Mouse (Mus musculus): Measurements from ENCODE around the gene Gpr108. TPM values are rescaled to one million over a fixed set of nuclear protein-coding genes. Genes with fewer than 3 reads are reported as not detected.

Gpr108 gene
- polyA plus RNA-seq, 1 experiment from 2014 or later, result 20.1 TPM

DNA sequence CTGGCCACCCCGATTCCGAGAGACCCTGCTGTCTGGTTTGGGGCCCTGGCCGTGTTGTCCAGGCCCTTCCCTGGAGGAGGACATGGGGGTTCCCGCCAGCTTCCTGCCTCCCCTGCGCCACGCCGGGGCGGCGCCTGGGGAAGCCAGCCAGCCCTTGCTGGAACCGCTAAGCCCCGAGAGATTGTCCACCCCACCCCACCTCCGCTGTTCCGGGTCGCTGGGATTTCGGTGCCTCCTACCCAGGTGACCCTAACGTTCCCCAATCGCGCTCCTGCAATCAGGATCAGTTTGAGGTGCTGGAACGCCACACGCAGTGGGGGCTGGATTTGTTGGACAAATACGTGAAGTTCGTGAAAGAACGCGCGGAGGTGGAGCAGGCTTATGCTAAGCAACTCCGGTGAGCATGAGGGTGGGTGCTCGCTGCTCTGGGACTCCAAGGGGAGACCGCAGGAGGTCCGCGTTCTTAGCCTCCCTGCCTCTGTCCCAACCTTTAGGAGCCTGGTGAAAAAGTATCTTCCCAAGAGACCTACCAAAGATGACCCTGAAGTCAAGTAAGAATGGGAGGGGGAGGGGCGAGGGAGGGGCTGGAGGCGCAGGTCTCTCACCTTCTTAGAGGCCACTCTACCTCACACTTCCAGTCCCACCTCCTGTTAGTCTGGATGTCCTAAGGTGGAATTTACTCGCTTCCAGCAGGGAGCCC is 2.4 kb upstream of the Gpr108 start:
- H3K4me3 ChIP-seq (replicated peaks), result peak overlapping the region; percentile 62
- WGBS, result 3% methylated on average over 33 of the region's 33 CpGs
- peak overlapping the region; percentile 70 for H3K9ac ChIP-seq
- H3K4me2 ChIP-seq, result peak overlapping the region; percentile 85
- no peak for ATAC-seq (ENCODE audit: low FRiP score)
- no peaks in the 10 kb centered on the region for H3K9me3 ChIP-seq
- H3K4me1 ChIP-seq, result peaks cover 36% of the 10 kb centered on the region
- H3K27ac ChIP-seq, result no peak overlapping the region
- H3K36me3 ChIP-seq (replicated peaks), result peaks cover 24% of the 10 kb centered on the region
- H3K27me3 ChIP-seq, result no peaks in the 10 kb centered on the region

- WGBS, result under 1% methylated on average over 49 of the region's 52 CpGs
- Histone ChIP-seq H3K4me2 (peak within 1 kb of the TSS; percentile 85), H3K36me3 (replicated peaks) (peaks cover 20% of the 10 kb centered on the region), H3K27ac (peak within 1 kb of the TSS; percentile 89), H3K27me3 (no peaks in the 10 kb centered on the region), H3K9ac (peak within 1 kb of the TSS; percentile 70), H3K4me1 (peaks cover 36% of the 10 kb centered on the region), H3K4me3 (replicated peaks) (peak within 1 kb of the TSS; percentile 62), H3K9me3 (no peaks in the 10 kb centered on the region)
- peak; percentile 55 for ATAC-seq (ENCODE audit: low FRiP score)
These were observed 1.2 kb upstream of the Gpr108 start, which contains the start of gene Trip10 for GRCm38 (mm10) chr17:57249186-57250181. Trip10 (plus strand) TSS chr17:57249455.

DNA sequence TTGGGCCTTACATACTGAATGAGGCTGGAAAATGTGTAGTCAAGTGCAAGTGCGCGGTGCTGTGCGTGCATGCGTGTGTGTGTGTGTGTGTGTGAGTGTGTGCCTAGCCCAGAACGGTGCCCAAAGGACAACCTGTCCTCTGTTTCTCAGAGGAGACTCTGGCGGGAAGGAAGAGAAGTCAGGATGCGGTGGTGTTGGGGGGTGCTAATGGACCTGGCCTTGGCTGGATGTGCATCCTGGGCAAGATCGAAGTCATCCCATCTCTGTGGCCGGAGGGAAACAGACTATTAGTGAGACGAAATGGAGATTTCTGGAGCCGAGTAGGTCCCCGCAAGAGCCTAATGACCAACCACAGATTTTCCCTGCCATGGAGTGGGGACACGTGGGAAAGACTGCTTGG is 525 bp upstream of the Gpr108 start:
- WGBS, result 8% methylated on average over 13 of the region's 13 CpGs
- peak overlapping the region; percentile 56 for H3K9ac ChIP-seq
- peaks cover 36% of the 10 kb centered on the region for H3K4me1 ChIP-seq
- H3K4me3 ChIP-seq (replicated peaks), result peak overlapping the region; percentile 62
- no peaks in the 10 kb centered on the region for H3K9me3 ChIP-seq
- no peaks in the 10 kb centered on the region for H3K27me3 ChIP-seq
- no peak for ATAC-seq (ENCODE audit: low FRiP score)
- peaks cover 19% of the 10 kb centered on the region for H3K36me3 ChIP-seq (replicated peaks)
- H3K4me2 ChIP-seq, result peak overlapping the region; percentile 85
- peak overlapping the region; percentile 89 for H3K27ac ChIP-seq

GRCm38 (mm10) chr17:57247393-57248200 is 649 bp downstream of the Gpr108 start:
- peak overlapping the region; percentile 72 for H3K9ac ChIP-seq
- peak overlapping the region; percentile 85 for H3K4me2 ChIP-seq
- peaks cover 21% of the 10 kb centered on the region for H3K36me3 ChIP-seq (replicated peaks)
- no peaks in the 10 kb centered on the region for H3K9me3 ChIP-seq
- ATAC-seq (ENCODE audit: low FRiP score), result peak; percentile 93
- H3K4me3 ChIP-seq (replicated peaks), result peak overlapping the region; percentile 64
- H3K27me3 ChIP-seq, result no peaks in the 10 kb centered on the region
- WGBS, result under 1% methylated on average over 46 of the region's 46 CpGs
- peaks cover 36% of the 10 kb centered on the region for H3K4me1 ChIP-seq
- peak overlapping the region; percentile 95 for H3K27ac ChIP-seq

DNA sequence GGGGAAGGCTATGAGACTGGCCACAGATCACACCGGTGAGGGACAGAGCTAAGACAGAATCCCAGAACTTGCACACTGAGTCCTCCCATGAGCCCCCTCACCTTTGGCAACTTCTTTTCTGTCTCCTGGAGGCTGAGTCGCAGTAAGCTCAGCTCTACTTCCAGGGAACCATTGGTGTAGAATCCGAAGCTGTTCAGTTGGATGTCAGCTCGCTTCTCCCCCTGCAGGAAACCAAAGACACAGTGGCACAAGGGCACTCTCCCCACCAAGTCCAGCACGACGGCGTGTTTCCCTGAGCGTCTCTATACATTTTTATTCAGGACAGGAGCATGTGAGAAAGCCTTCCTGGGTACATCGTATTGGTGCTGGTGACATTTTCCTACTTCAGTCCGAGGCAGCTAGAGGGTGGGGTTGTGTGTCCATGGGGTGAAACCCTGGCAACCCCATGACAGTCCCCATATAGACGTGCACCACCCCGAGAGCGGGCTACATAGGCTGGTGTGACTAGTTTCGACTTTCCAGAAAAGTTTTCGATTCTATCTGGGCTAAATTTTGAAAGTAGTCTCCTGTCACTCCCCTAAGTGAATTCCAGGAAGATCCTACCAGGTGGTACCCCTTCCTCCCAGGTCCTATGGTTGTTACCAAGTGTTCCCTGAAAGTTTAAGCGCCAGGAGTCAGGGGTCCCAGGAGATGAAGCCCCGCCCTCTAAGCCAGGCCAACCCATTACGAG is 1.4 kb downstream of the Gpr108 start:
- ATAC-seq (ENCODE audit: low FRiP score), result peak; percentile 0; the same call in 1 of the 2 replicates
- Histone ChIP-seq H3K9me3 (no peaks in the 10 kb centered on the region), H3K9ac (peak overlapping the region; percentile 72), H3K27ac (peak overlapping the region; percentile 95), H3K4me3 (replicated peaks) (peak overlapping the region; percentile 64), H3K4me2 (peak overlapping the region; percentile 65), H3K27me3 (no peaks in the 10 kb centered on the region), H3K4me1 (peaks cover 36% of the 10 kb centered on the region), H3K36me3 (replicated peaks) (peaks cover 29% of the 10 kb centered on the region)
- WGBS, result 6% methylated on average over 18 of the region's 18 CpGs

- Histone ChIP-seq H3K4me1 (peaks cover 29% of the 10 kb centered on the region), H3K27ac (no peak overlapping the region), H3K36me3 (replicated peaks) (peaks cover 34% of the 10 kb centered on the region), H3K9me3 (no peaks in the 10 kb centered on the region), H3K9ac (no peak overlapping the region), H3K4me2 (no peak overlapping the region), H3K27me3 (no peaks in the 10 kb centered on the region), H3K4me3 (replicated peaks) (no peak overlapping the region)
- no peak for ATAC-seq (ENCODE audit: low FRiP score)
- 93% methylated on average over 10 of the region's 10 CpGs for WGBS
These were observed 2.8 kb downstream of the Gpr108 start for GRCm38 (mm10) chr17:57245311-57245929.

DNA sequence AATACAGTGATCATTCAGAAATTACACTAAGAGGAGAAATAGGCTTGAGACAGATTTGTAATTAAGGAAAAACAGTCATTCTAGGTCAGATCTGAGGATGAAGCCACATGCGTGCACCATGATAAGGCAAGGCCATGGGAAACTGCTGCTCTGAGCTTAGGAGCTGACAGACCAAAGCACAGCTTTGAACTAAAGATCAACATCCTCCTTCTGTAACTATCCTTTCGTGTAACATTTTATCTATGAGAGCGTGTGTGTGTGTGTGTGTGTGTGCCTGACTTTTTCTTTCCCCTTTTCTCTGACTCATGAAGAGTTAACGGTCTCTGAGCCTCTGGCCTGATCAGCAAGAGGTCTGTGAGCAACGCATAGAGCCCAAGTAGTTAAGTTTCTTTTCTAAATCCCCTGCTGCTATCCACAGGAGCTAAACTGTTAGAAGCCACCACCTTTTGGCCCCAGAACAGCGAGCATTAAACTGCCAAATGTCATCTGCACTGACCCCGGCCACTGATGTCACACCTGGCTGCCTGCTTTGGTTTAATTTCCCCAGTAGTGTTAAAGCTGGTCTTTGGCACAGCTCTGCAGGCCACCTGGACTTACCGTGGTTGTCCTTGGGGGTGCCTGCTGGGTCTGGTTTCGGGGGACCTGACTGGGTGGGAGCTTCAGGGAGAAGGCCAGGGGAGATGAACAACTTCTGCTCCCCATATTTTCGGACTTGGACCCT is 4.4 kb downstream of the Gpr108 start:
- Histone ChIP-seq H3K4me1 (peaks cover 18% of the 10 kb centered on the region), H3K4me2 (no peak overlapping the region), H3K27ac (no peak overlapping the region), H3K4me3 (replicated peaks) (no peak overlapping the region), H3K9me3 (no peaks in the 10 kb centered on the region), H3K9ac (0 out of 2 replicates have a peak overlapping the region, but pooled peaks have one; percentile 17), H3K27me3 (no peaks in the 10 kb centered on the region), H3K36me3 (replicated peaks) (peaks cover 34% of the 10 kb centered on the region)
- 82% methylated on average over 10 of the region's 10 CpGs for WGBS
- no peak for ATAC-seq (ENCODE audit: low FRiP score)

DNA sequence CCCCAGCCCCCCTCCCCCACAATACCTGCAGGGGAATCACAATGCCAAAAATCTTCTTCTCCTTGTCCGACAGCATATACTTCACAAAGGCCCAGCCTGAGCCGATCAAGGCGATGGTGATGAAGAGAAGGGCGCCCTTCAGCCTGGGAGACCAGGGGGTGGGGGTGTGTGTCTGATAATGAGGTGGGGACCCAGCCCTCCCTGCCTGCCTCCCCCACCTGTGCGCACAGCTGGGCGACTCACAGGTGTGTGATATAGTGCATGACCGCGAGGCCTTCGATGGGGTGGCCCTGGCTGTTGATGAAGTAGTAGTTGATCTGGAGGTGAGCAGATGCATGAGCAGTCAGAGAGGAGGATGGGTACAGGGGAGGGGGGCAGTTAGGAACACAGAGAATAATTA is 11.1 kb downstream of the Gpr108 start:
- peaks cover 42% of the 10 kb centered on the region for H3K36me3 ChIP-seq (replicated peaks)
- H3K27ac ChIP-seq, result no peak overlapping the region
- H3K9ac ChIP-seq, result no peak overlapping the region
- no peaks in the 10 kb centered on the region for H3K4me1 ChIP-seq
- no peak for ATAC-seq (ENCODE audit: low FRiP score)
- no peak overlapping the region for H3K4me3 ChIP-seq (replicated peaks)
- no peaks in the 10 kb centered on the region for H3K9me3 ChIP-seq
- no peak overlapping the region for H3K4me2 ChIP-seq
- H3K27me3 ChIP-seq, result no peaks in the 10 kb centered on the region; the same call in 1 of the 2 replicates
- 94% methylated on average over 9 of the region's 9 CpGs for WGBS

GRCm38 (mm10) chr17:57235803-57236202 is 12.4 kb downstream of the Gpr108 start:
- 86% methylated on average over 5 of the region's 5 CpGs for WGBS
- no peak overlapping the region for H3K4me3 ChIP-seq (replicated peaks)
- no peaks in the 10 kb centered on the region for H3K4me1 ChIP-seq
- peaks cover 34% of the 10 kb centered on the region for H3K36me3 ChIP-seq (replicated peaks)
- no peak overlapping the region for H3K9ac ChIP-seq
- no peaks in the 10 kb centered on the region; the same call in 1 of the 2 replicates for H3K27me3 ChIP-seq
- H3K4me2 ChIP-seq, result no peak overlapping the region
- no peaks in the 10 kb centered on the region for H3K9me3 ChIP-seq
- no peak overlapping the region for H3K27ac ChIP-seq
- ATAC-seq (ENCODE audit: low FRiP score), result no peak

DNA sequence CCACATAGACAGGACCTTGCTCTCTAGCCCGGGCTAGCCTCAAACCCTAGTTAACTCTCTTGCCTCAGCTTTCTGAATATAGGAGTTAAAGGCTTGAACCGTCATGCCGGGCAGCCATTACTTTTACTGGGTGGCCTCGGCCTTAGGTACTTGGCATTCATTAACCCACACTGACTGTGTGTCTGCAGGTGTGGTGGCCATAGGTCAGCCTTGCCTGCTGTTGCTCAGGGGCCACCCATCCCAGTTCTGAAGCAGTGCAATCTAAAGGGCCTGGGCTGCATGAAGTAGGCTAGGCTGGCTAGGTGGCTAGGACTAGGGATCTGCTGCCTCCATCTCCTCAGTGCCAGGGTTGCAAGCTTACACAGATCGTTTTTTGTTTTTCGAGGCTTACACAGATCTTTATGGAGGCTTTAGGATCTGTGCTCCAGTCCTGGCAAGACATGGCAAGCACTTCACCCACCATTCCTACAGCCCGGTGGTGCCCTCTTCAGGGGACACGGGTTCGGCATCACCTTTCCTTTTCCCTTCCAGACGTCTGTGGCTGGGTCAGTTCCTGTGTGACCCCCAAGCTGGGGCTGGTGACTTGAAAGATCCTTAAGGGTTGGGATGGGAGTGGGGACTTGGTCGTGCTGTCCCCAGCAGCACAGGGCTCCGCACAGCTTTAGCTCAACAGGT is 13.9 kb downstream of the Gpr108 start:
- ATAC-seq (ENCODE audit: low FRiP score), result no peak
- H3K9me3 ChIP-seq, result no peaks in the 10 kb centered on the region
- H3K4me1 ChIP-seq, result no peaks in the 10 kb centered on the region
- H3K27me3 ChIP-seq, result no peaks in the 10 kb centered on the region; the same call in 1 of the 2 replicates
- 83% methylated on average over 12 of the region's 12 CpGs for WGBS
- H3K4me3 ChIP-seq (replicated peaks), result no peak overlapping the region
- no peak overlapping the region for H3K4me2 ChIP-seq
- H3K27ac ChIP-seq, result no peak overlapping the region
- peaks cover 34% of the 10 kb centered on the region for H3K36me3 ChIP-seq (replicated peaks)
- no peak overlapping the region for H3K9ac ChIP-seq

Data from forebrain, embryonic 12.5 days (tissue).